Mouse (Mus musculus) myocyte (in vitro differentiated cells): ENCODE measurements around the gene Sos1.
"Not testable (repeated sequence)": the region's sequence is repeated elsewhere in the genome, so short reads cannot be mapped to it uniquely, and the experiment has no call there.

Experiments
- CEBPB ChIP-seq: IDR thresholded peaks from 2 replicates; pipeline ENCODE4 v1.6.1; 2011; ENCODE audit warnings: mild to moderate bottlenecking, moderate library complexity; ENCODE audit not compliant: poor library complexity, insufficient read depth, severe bottlenecking
- E2F4 ChIP-seq: IDR thresholded peaks from one replicate; pipeline ENCODE4 v1.6.1; 2011; ENCODE audit warnings: mild to moderate bottlenecking, control low read depth, moderate library complexity; ENCODE audit not compliant: insufficient read depth
- MAX ChIP-seq: IDR thresholded peaks from one replicate; pipeline ENCODE4 v1.6.1; 2011; ENCODE audit warnings: low read depth, mild to moderate bottlenecking, control low read depth
- MYOD1 ChIP-seq, 3 experiments: IDR thresholded peaks; one replicate each; pipeline ENCODE4 v1.6.1; 2011; ENCODE audit warnings: control low read depth in 2 of 3, low read depth in 2 of 3, mild to moderate bottlenecking in 2 of 3, moderate library complexity in 1 of 3; ENCODE audit not compliant: insufficient read length in 2 of 3, control insufficient read depth in 1 of 3
- MYOG ChIP-seq, 3 experiments: IDR thresholded peaks; one replicate each; pipeline ENCODE4 v1.6.1; 2011; ENCODE audit warnings: control low read depth in 2 of 3, low read depth in 2 of 3, mild to moderate bottlenecking in 2 of 3; ENCODE audit not compliant: insufficient read length in 2 of 3, control insufficient read depth in 1 of 3, insufficient read depth in 1 of 3
- POLR2A ChIP-seq: IDR thresholded peaks from one replicate; pipeline ENCODE4 v1.6.1; 2011; ENCODE audit warnings: low read depth, mild to moderate bottlenecking, control low read depth, moderate library complexity; ENCODE audit not compliant: insufficient read length
- POLR2AphosphoS2 ChIP-seq: IDR thresholded peaks from one replicate; pipeline ENCODE4 v1.6.1; 2011; ENCODE audit warnings: low read depth, control low read depth; ENCODE audit not compliant: insufficient read length
- REST ChIP-seq: IDR thresholded peaks from one replicate; pipeline ENCODE4 v1.6.1; 2011; ENCODE audit warnings: mild to moderate bottlenecking, control low read depth, moderate library complexity; ENCODE audit not compliant: insufficient read depth, insufficient read length
- SRF ChIP-seq: IDR thresholded peaks from one replicate; pipeline ENCODE4 v1.6.1; 2011; ENCODE audit warnings: low read depth; ENCODE audit not compliant: control insufficient read depth, insufficient read length
- TCF12 ChIP-seq: IDR thresholded peaks from one replicate; pipeline ENCODE4 v1.6.1; 2011; ENCODE audit warnings: mild to moderate bottlenecking, control low read depth; ENCODE audit not compliant: poor library complexity, insufficient read depth, severe bottlenecking
- TCF3 ChIP-seq: IDR thresholded peaks from one replicate; pipeline ENCODE4 v1.6.1; 2011; ENCODE audit warnings: low read depth, control low read depth; ENCODE audit not compliant: insufficient read length
- USF1 ChIP-seq: IDR thresholded peaks from one replicate; pipeline ENCODE4 v1.6.1; 2011; ENCODE audit warnings: low read depth, mild to moderate bottlenecking, control low read depth, moderate library complexity

DNA sequence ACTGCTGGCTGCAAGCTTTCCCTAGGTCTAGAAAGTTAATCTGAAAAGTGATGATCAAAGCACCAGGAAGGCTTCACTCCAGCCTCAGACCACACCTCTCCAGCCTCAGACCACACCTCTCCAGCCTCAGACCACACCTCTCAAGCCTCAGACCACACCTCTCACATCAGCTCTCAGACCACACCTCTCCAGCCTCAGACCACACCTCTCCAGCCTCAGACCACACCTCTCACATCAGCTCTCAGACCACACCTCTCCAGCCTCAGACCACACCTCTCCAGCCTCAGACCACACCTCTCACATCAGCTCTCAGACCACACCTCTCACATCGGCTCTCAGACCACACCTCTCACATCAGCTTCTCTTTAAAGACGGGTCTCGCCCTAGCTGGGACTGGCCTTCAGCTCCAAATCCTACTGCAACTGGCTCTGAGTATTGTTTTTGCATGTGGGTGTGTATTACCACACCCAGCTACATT lies 11.8 kb downstream of the Sos1 start:
- not testable (repeated sequence) for TF ChIP-seq POLR2A; TCF12; MAX; E2F4; USF1; POLR2AphosphoS2; MYOG (IDR thresholded peaks at IDR 0.05; ENCODE audit: control insufficient read depth in 1 of 3, insufficient read depth in 1 of 3, insufficient read length in 2 of 3, low read depth in 2 of 3); SRF; MYOD1 (IDR thresholded peaks at IDR 0.05; ENCODE audit: control insufficient read depth in 1 of 3, insufficient read length in 2 of 3, low read depth in 2 of 3); TCF3; CEBPB; REST
